Mouse (Mus musculus) MEL (cell line): Measurements from ENCODE around the gene A630089N07Rik.
"Not testable (repeated sequence)": the region's sequence is repeated elsewhere in the genome, so short reads cannot be mapped to it uniquely, and the experiment has no call there.

ENCODE experiments used
- CTCF ChIP-seq, 3 experiments: IDR thresholded peaks in 2 of 3; conservative IDR thresholded peaks in 1 of 3; 2 replicates each; pipeline ENCODE4 v1.5.1; 2011 to 2012; ENCODE audit warnings: low read length in 3 of 3, low read depth in 2 of 3, mild to moderate bottlenecking in 2 of 3, improper control_type of control experiment in 1 of 3, inconsistent platforms in 1 of 3, mixed read lengths in 1 of 3, moderate library complexity in 1 of 3; ENCODE audit not compliant: control insufficient read depth in 1 of 3, insufficient read depth in 1 of 3, poor library complexity in 1 of 3, severe bottlenecking in 1 of 3
- MAX ChIP-seq: IDR thresholded peaks from 2 replicates; pipeline ENCODE4 v1.6.1; 2011; ENCODE audit warnings: low read length, improper control_type of control experiment
- MYB ChIP-seq: IDR thresholded peaks from 2 replicates; pipeline ENCODE4 v1.6.1; 2011; ENCODE audit warnings: mild to moderate bottlenecking, low read depth, low read length, improper control_type of control experiment
- POLR2AphosphoS5 ChIP-seq: IDR thresholded peaks from 2 replicates; pipeline ENCODE4 v1.6.1; 2012; ENCODE audit warnings: low read depth, borderline replicate concordance, mild to moderate bottlenecking, inconsistent platforms, low read length, moderate library complexity, mixed read lengths

- not testable (repeated sequence) for TF ChIP-seq MAX; CTCF (IDR thresholded peaks at IDR 0.05 in 2 of 3, conservative IDR thresholded peaks at IDR 0.05 in 1 of 3; ENCODE audit: control insufficient read depth in 1 of 3, insufficient read depth in 1 of 3, low read depth in 2 of 3, low read length in 3 of 3, poor library complexity in 1 of 3, severe bottlenecking in 1 of 3); POLR2AphosphoS5; MYB
These were observed 56.1 kb downstream of the A630089N07Rik start for GRCm38 (mm10) chr16:98026186-98026585.
